Mouse (Mus musculus): ENCODE measurements around the gene Avpi1. TPM values are rescaled to one million over a fixed set of nuclear protein-coding genes. Genes with fewer than 3 reads are reported as not detected.
A peak's percentile ranks its signal among the peaks of the same experiment; 100 is the strongest.
"Not testable (repeated sequence)": the region's sequence is repeated elsewhere in the genome, so short reads cannot be mapped to it uniquely, and the experiment has no call there.

The Avpi1 gene
- polyA plus RNA-seq, 1 experiment from 2014 or later, result 36.4 TPM

- H3K4me3 ChIP-seq (replicated peaks), result 0 out of 2 replicates have a peak overlapping the region, but pooled peaks have one; percentile 3
- 15% methylated on average over 14 of the region's 14 CpGs for WGBS
- H3K4me2 ChIP-seq (replicated peaks), result peak overlapping the region; percentile 64
- no peaks in the 10 kb centered on the region for H3K9me3 ChIP-seq
- H3K9ac ChIP-seq, result no peak overlapping the region
- H3K27ac ChIP-seq, result peak overlapping the region; percentile 90
- no peak for ATAC-seq
- H3K4me1 ChIP-seq (replicated peaks), result peaks cover 20% of the 10 kb centered on the region
- H3K36me3 ChIP-seq, result 0 out of 2 replicates have a peak, but pooled peaks cover 4% of the 10 kb centered on the region
- no peaks in the 10 kb centered on the region for H3K27me3 ChIP-seq (replicated peaks)
Measured at GRCm38 (mm10) chr19:42089103-42089747, 39.6 kb downstream of the Avpi1 start.

- Histone ChIP-seq H3K9me3 (no peaks in the 10 kb centered on the region), H3K4me3 (replicated peaks) (peak within 1 kb of the TSS; percentile 63), H3K9ac (peak within 1 kb of the TSS; percentile 51), H3K27me3 (replicated peaks) (no peaks in the 10 kb centered on the region), H3K36me3 (no peaks in the 10 kb centered on the region), H3K27ac (no peak within 1 kb of the TSS), H3K4me2 (replicated peaks) (peak within 1 kb of the TSS; percentile 88), H3K4me1 (replicated peaks) (peaks cover 11% of the 10 kb centered on the region)
- peak; percentile 42 for ATAC-seq
- WGBS, result under 1% methylated on average over 21 of the region's 21 CpGs
Measured at GRCm38 (mm10) chr19:42086166-42086565, 42.7 kb downstream of the Avpi1 start, which contains the start of gene Morn4. Gene Morn4 (minus strand): TSS chr19:42086357.

- Histone ChIP-seq H3K4me2 (replicated peaks) (peak overlapping the region; percentile 88), H3K27me3 (replicated peaks) (no peaks in the 10 kb centered on the region), H3K9ac (peak overlapping the region; percentile 51), H3K9me3 (no peaks in the 10 kb centered on the region), H3K36me3 (no peaks in the 10 kb centered on the region), H3K4me1 (replicated peaks) (peaks cover 10% of the 10 kb centered on the region), H3K4me3 (replicated peaks) (peak overlapping the region; percentile 63), H3K27ac (no peak overlapping the region)
- 4% methylated on average over 10 of the region's 10 CpGs for WGBS
- ATAC-seq, result no peak
Measured at GRCm38 (mm10) chr19:42085690-42086089, 43.2 kb downstream of the Avpi1 start.

GRCm38 (mm10) chr19:42081613-42082012 is 47.2 kb downstream of the Avpi1 start:
- H3K9me3 ChIP-seq; H3K9ac ChIP-seq; H3K4me2 ChIP-seq (replicated peaks); H3K36me3 ChIP-seq; H3K27ac ChIP-seq; ATAC-seq; H3K27me3 ChIP-seq (replicated peaks); H3K4me3 ChIP-seq (replicated peaks); H3K4me1 ChIP-seq (replicated peaks): not testable (repeated sequence)
- 89% methylated on average over 5 of the region's 5 CpGs for WGBS

- H3K4me3 ChIP-seq (replicated peaks), result no peak overlapping the region
- no peak overlapping the region for H3K9ac ChIP-seq
- H3K4me1 ChIP-seq (replicated peaks), result no peaks in the 10 kb centered on the region; the same call in 1 of the 2 replicates
- no peak overlapping the region for H3K4me2 ChIP-seq (replicated peaks)
- H3K27ac ChIP-seq, result no peak overlapping the region
- H3K36me3 ChIP-seq, result no peaks in the 10 kb centered on the region
- no peaks in the 10 kb centered on the region for H3K9me3 ChIP-seq
- no peaks in the 10 kb centered on the region for H3K27me3 ChIP-seq (replicated peaks)
- ATAC-seq, result no peak
- 87% methylated on average over 11 of the region's 11 CpGs for WGBS
Measured at GRCm38 (mm10) chr19:42080469-42080868, 48.4 kb downstream of the Avpi1 start.

GRCm38 (mm10) chr19:42079950-42080349 is 48.9 kb downstream of the Avpi1 start:
- Histone ChIP-seq H3K27me3 (replicated peaks) (no peaks in the 10 kb centered on the region), H3K9ac (no peak overlapping the region), H3K4me3 (replicated peaks) (no peak overlapping the region), H3K4me1 (replicated peaks) (no peaks in the 10 kb centered on the region), H3K36me3 (no peaks in the 10 kb centered on the region), H3K9me3 (no peaks in the 10 kb centered on the region), H3K4me2 (replicated peaks) (no peak overlapping the region), H3K27ac (no peak overlapping the region)
- ATAC-seq, result peak; percentile 75
- 75% methylated on average over 5 of the region's 5 CpGs for WGBS

GRCm38 (mm10) chr19:42079006-42079405 is 49.9 kb downstream of the Avpi1 start:
- H3K27ac ChIP-seq, result no peak overlapping the region

GRCm38 (mm10) chr19:42078566-42078965 is 50.3 kb downstream of the Avpi1 start:
- Histone ChIP-seq H3K4me1 (replicated peaks) (no peaks in the 10 kb centered on the region), H3K9me3 (no peaks in the 10 kb centered on the region), H3K27ac (no peak overlapping the region), H3K4me3 (replicated peaks) (no peak overlapping the region), H3K4me2 (replicated peaks) (no peak overlapping the region), H3K36me3 (no peaks in the 10 kb centered on the region), H3K9ac (no peak overlapping the region), H3K27me3 (replicated peaks) (no peaks in the 10 kb centered on the region)
- no peak for ATAC-seq
- WGBS, result 90% methylated on average over 8 of the region's 8 CpGs

More at GRCm38 (mm10) chr19:42079006-42079405, 49.9 kb downstream of the Avpi1 start:
- Histone ChIP-seq H3K36me3 (no peaks in the 10 kb centered on the region), H3K9ac (no peak overlapping the region), H3K9me3 (no peaks in the 10 kb centered on the region), H3K4me2 (replicated peaks) (no peak overlapping the region), H3K4me1 (replicated peaks) (no peaks in the 10 kb centered on the region), H3K4me3 (replicated peaks) (no peak overlapping the region), H3K27me3 (replicated peaks) (no peaks in the 10 kb centered on the region)
- WGBS, result 94% methylated on average over 12 of the region's 12 CpGs
- no peak for ATAC-seq

GRCm38 (mm10) chr19:42075992-42076391 is 52.9 kb downstream of the Avpi1 start:
- Histone ChIP-seq H3K4me2 (replicated peaks) (no peak overlapping the region), H3K9me3 (no peaks in the 10 kb centered on the region), H3K27ac (no peak overlapping the region), H3K27me3 (replicated peaks) (no peaks in the 10 kb centered on the region), H3K4me3 (replicated peaks) (no peak overlapping the region), H3K4me1 (replicated peaks) (no peaks in the 10 kb centered on the region), H3K36me3 (no peaks in the 10 kb centered on the region), H3K9ac (no peak overlapping the region)
- no peak for ATAC-seq
- WGBS, result 89% methylated on average over 16 of the region's 16 CpGs

- Histone ChIP-seq H3K27ac (no peak overlapping the region), H3K9ac (no peak overlapping the region), H3K4me1 (replicated peaks) (no peaks in the 10 kb centered on the region), H3K4me3 (replicated peaks) (no peak overlapping the region), H3K27me3 (replicated peaks) (no peaks in the 10 kb centered on the region), H3K4me2 (replicated peaks) (no peak overlapping the region), H3K9me3 (no peaks in the 10 kb centered on the region), H3K36me3 (no peaks in the 10 kb centered on the region)
- 92% methylated on average over 2 of the region's 2 CpGs for WGBS
- no peak for ATAC-seq
Measured at GRCm38 (mm10) chr19:42075051-42075450, 53.8 kb downstream of the Avpi1 start.

Other genes with a start within 250 kb of the Avpi1 start
- gene Rrp12, start 232.9 kb downstream of the Avpi1 start, polyA plus RNA-seq (2015; fragmentation: Nextera tagmentation; extraction: Ambion mirVana), result 17.6 and 18.1 TPM in 2 replicates
- gene Pgam1, start 217.1 kb downstream of the Avpi1 start, polyA plus RNA-seq (2015; fragmentation: Nextera tagmentation; extraction: Ambion mirVana), result 855 and 865 TPM in 2 replicates
- 65.4 and 72.5 TPM in 2 replicates for gene Exosc1, start 195.6 kb downstream of the Avpi1 start, polyA plus RNA-seq (2015; fragmentation: Nextera tagmentation; extraction: Ambion mirVana)
- gene Zdhhc16, start 195.6 kb downstream of the Avpi1 start, polyA plus RNA-seq (2015; fragmentation: Nextera tagmentation; extraction: Ambion mirVana), result 67.1 and 71.9 TPM in 2 replicates
- 26.5 and 26.8 TPM in 2 replicates for gene Mms19, start 147.9 kb downstream of the Avpi1 start, polyA plus RNA-seq (2015; fragmentation: Nextera tagmentation; extraction: Ambion mirVana)
- 12.2 and 12.4 TPM in 2 replicates for gene Ubtd1, start 147.3 kb downstream of the Avpi1 start, polyA plus RNA-seq (2015; fragmentation: Nextera tagmentation; extraction: Ambion mirVana)
- gene Ankrd2, start 93.1 kb downstream of the Avpi1 start, polyA plus RNA-seq (2015; fragmentation: Nextera tagmentation; extraction: Ambion mirVana), result 0.18 TPM in 1 of 2 replicates, not detected in the other
- gene Hoga1, start 83.4 kb downstream of the Avpi1 start, polyA plus RNA-seq (2015; fragmentation: Nextera tagmentation; extraction: Ambion mirVana), result 1.6 and 1.7 TPM in 2 replicates
- gene 4933411K16Rik, start 76.8 kb downstream of the Avpi1 start, polyA plus RNA-seq (2015; fragmentation: Nextera tagmentation; extraction: Ambion mirVana), result not detected in 2 replicates
- gene Morn4, start 42.7 kb downstream of the Avpi1 start, polyA plus RNA-seq (2015; fragmentation: Nextera tagmentation; extraction: Ambion mirVana), result 15.4 and 16.5 TPM in 2 replicates
- gene Pi4k2a, start 38.6 kb downstream of the Avpi1 start, polyA plus RNA-seq (2015; fragmentation: Nextera tagmentation; extraction: Ambion mirVana), result 23.4 and 23.6 TPM in 2 replicates
- gene Marveld1, start 18.3 kb upstream of the Avpi1 start, polyA plus RNA-seq (2015; fragmentation: Nextera tagmentation; extraction: Ambion mirVana), result 9.4 and 12.3 TPM in 2 replicates
- gene Zfyve27, start 34.9 kb upstream of the Avpi1 start, polyA plus RNA-seq (2015; fragmentation: Nextera tagmentation; extraction: Ambion mirVana), result 20.6 and 21.5 TPM in 2 replicates
- gene Sfrp5, start 73.2 kb upstream of the Avpi1 start, polyA plus RNA-seq (2015; fragmentation: Nextera tagmentation; extraction: Ambion mirVana), result 9.2 and 14.0 TPM in 2 replicates
- gene Golga7b, start 118.5 kb upstream of the Avpi1 start, polyA plus RNA-seq (2015; fragmentation: Nextera tagmentation; extraction: Ambion mirVana), result 1.1 and 1.5 TPM in 2 replicates

Data from intestine, embryonic 15.5 days (tissue).